Mouse (Mus musculus): ENCODE data around the gene Ifi27l2a. TPM values are rescaled to one million over a fixed set of nuclear protein-coding genes. Genes with fewer than 3 reads are reported as not detected.

Gene Ifi27l2a
- total and polyA plus RNA-seq, 2 experiments from 2014 or later: 7.8 to 10.2 TPM

- no peaks in the 10 kb centered on the region for H3K27me3 ChIP-seq (ENCODE audit: insufficient read depth, low read length)
- H3K9me3 ChIP-seq (ENCODE audit: low read length): no peaks in the 10 kb centered on the region
- H3K9ac ChIP-seq: no peak overlapping the region
- 74% methylated on average over 12 of the region's 12 CpGs for WGBS
- DNase-seq (no peak), ATAC-seq (no peak)
- no peak overlapping the region for H3K27ac ChIP-seq (ENCODE audit: low read depth, low read length)
- peaks cover 2% of the 10 kb centered on the region; the same call in 1 of the 2 replicates for H3K36me3 ChIP-seq (ENCODE audit: insufficient read depth)
- TF ChIP-seq CTCF (IDR thresholded peaks at IDR 0.05; ENCODE audit: low read depth): no peak
- H3K4me1 ChIP-seq (ENCODE audit: insufficient read depth): no peaks in the 10 kb centered on the region
- H3K4me2 ChIP-seq (ENCODE audit: low read depth): no peak overlapping the region
- no peak overlapping the region for H3K4me3 ChIP-seq (ENCODE audit: low read depth, low read length)
These were observed 47.8 kb downstream of the Ifi27l2a start for GRCm38 (mm10) chr12:103395486-103396275.

GRCm38 (mm10) chr12:103393528-103393927 is 50.0 kb downstream of the Ifi27l2a start:
- Histone ChIP-seq H3K9me3 (ENCODE audit: low read length) (no peaks in the 10 kb centered on the region), H3K9ac (no peak overlapping the region), H3K4me2 (ENCODE audit: low read depth) (no peak overlapping the region), H3K27me3 (ENCODE audit: insufficient read depth, low read length) (no peaks in the 10 kb centered on the region), H3K4me3 (ENCODE audit: low read depth, low read length) (no peak overlapping the region), H3K4me1 (ENCODE audit: insufficient read depth) (peaks cover 5% of the 10 kb centered on the region; the same call in 1 of the 2 replicates), H3K36me3 (ENCODE audit: insufficient read depth) (no peaks in the 10 kb centered on the region), H3K27ac (ENCODE audit: low read depth, low read length) (no peak overlapping the region)
- no peak for DNase-seq
- no peak for TF ChIP-seq CTCF (IDR thresholded peaks at IDR 0.05; ENCODE audit: low read depth)
- WGBS: 83% methylated on average over 6 of the region's 6 CpGs
- ATAC-seq: no peak

Other genes with a start within 250 kb of the Ifi27l2a start
- gene Prima1, start 201.5 kb downstream of the Ifi27l2a start, total RNA-seq (2014; rRNA removed): 0.67 and 1.5 TPM in 2 replicates
- gene Prima1, start 201.5 kb downstream of the Ifi27l2a start, polyA plus RNA-seq (2015; fragmentation: Nextera tagmentation; extraction: Ambion mirVana): 0.69 and 0.72 TPM in 2 replicates
- gene Fam181a, start 132.7 kb downstream of the Ifi27l2a start, total RNA-seq (2014; rRNA removed): 10.0 and 10.7 TPM in 2 replicates
- 6.9 and 9.1 TPM in 2 replicates for gene Fam181a, start 132.7 kb downstream of the Ifi27l2a start, polyA plus RNA-seq (2015; fragmentation: Nextera tagmentation; extraction: Ambion mirVana)
- gene Asb2, start 87.7 kb downstream of the Ifi27l2a start, total RNA-seq (2014; rRNA removed): 1.6 and 2.1 TPM in 2 replicates
- gene Asb2, start 87.7 kb downstream of the Ifi27l2a start, polyA plus RNA-seq (2015; fragmentation: Nextera tagmentation; extraction: Ambion mirVana): 1.5 and 1.6 TPM in 2 replicates
- gene Otub2, start 55.0 kb downstream of the Ifi27l2a start, total RNA-seq (2014; rRNA removed): 22.2 and 26.5 TPM in 2 replicates
- gene Otub2, start 55.0 kb downstream of the Ifi27l2a start, polyA plus RNA-seq (2015; fragmentation: Nextera tagmentation; extraction: Ambion mirVana): 18.9 and 21.3 TPM in 2 replicates
- 5.1 and 11.8 TPM in 2 replicates for gene 9330161L09Rik, start 35.9 kb downstream of the Ifi27l2a start, total RNA-seq (2014; rRNA removed)
- gene 9330161L09Rik, start 35.9 kb downstream of the Ifi27l2a start, polyA plus RNA-seq (2015; fragmentation: Nextera tagmentation; extraction: Ambion mirVana): 0.82 and 1.3 TPM in 2 replicates
- gene Ddx24, start 17.9 kb downstream of the Ifi27l2a start, total RNA-seq (2014; rRNA removed): 140 and 175 TPM in 2 replicates
- gene Ddx24, start 17.9 kb downstream of the Ifi27l2a start, polyA plus RNA-seq (2015; fragmentation: Nextera tagmentation; extraction: Ambion mirVana): 169 and 173 TPM in 2 replicates
- 13.2 and 19.1 TPM in 2 replicates for gene Ifi27, start 9.5 kb downstream of the Ifi27l2a start, total RNA-seq (2014; rRNA removed)
- gene Ifi27, start 9.5 kb downstream of the Ifi27l2a start, polyA plus RNA-seq (2015; fragmentation: Nextera tagmentation; extraction: Ambion mirVana): 22.1 and 26.5 TPM in 2 replicates
- gene Ifi27l2b, start 13.5 kb upstream of the Ifi27l2a start, total RNA-seq (2014; rRNA removed): not detected in 2 replicates
- not detected in 2 replicates for gene Ifi27l2b, start 13.5 kb upstream of the Ifi27l2a start, polyA plus RNA-seq (2015; fragmentation: Nextera tagmentation; extraction: Ambion mirVana)
- 9.9 and 12.4 TPM in 2 replicates for gene Ppp4r4, start 88.6 kb upstream of the Ifi27l2a start, total RNA-seq (2014; rRNA removed)
- gene Ppp4r4, start 88.6 kb upstream of the Ifi27l2a start, polyA plus RNA-seq (2015; fragmentation: Nextera tagmentation; extraction: Ambion mirVana): 1.6 and 3.4 TPM in 2 replicates
- gene Serpina10, start 187.8 kb upstream of the Ifi27l2a start, total RNA-seq (2014; rRNA removed): not detected in 2 replicates
- gene Serpina10, start 187.8 kb upstream of the Ifi27l2a start, polyA plus RNA-seq (2015; fragmentation: Nextera tagmentation; extraction: Ambion mirVana): 0.04 TPM in 1 of 2 replicates, not detected in the other
- not detected in 2 replicates for gene Serpina6, start 213.5 kb upstream of the Ifi27l2a start, total RNA-seq (2014; rRNA removed)
- gene Serpina6, start 213.5 kb upstream of the Ifi27l2a start, polyA plus RNA-seq (2015; fragmentation: Nextera tagmentation; extraction: Ambion mirVana): 0.11 TPM in 1 of 2 replicates, not detected in the other
- gene Serpina16, start 232.5 kb upstream of the Ifi27l2a start, total RNA-seq (2014; rRNA removed): not detected in 2 replicates
- not detected in 2 replicates for gene Serpina16, start 232.5 kb upstream of the Ifi27l2a start, polyA plus RNA-seq (2015; fragmentation: Nextera tagmentation; extraction: Ambion mirVana)

All from forebrain, postnatal 0 days (tissue).